Mouse (Mus musculus) lung, postnatal 0 days (tissue): ENCODE data around the gene Kiss1.
A peak's percentile ranks its signal among the peaks of the same experiment; 100 is the strongest.

Source experiments
- CTCF ChIP-seq: IDR thresholded peaks from 2 replicates; pipeline ENCODE4 v1.5.1; 2016; ENCODE audit warnings: antibody characterized with exemption, mild to moderate bottlenecking
- EP300 ChIP-seq: IDR thresholded peaks from 2 replicates; pipeline ENCODE4 v1.6.1; 2016; ENCODE audit warnings: antibody characterized with exemption, mild to moderate bottlenecking, control low read depth

DNA sequence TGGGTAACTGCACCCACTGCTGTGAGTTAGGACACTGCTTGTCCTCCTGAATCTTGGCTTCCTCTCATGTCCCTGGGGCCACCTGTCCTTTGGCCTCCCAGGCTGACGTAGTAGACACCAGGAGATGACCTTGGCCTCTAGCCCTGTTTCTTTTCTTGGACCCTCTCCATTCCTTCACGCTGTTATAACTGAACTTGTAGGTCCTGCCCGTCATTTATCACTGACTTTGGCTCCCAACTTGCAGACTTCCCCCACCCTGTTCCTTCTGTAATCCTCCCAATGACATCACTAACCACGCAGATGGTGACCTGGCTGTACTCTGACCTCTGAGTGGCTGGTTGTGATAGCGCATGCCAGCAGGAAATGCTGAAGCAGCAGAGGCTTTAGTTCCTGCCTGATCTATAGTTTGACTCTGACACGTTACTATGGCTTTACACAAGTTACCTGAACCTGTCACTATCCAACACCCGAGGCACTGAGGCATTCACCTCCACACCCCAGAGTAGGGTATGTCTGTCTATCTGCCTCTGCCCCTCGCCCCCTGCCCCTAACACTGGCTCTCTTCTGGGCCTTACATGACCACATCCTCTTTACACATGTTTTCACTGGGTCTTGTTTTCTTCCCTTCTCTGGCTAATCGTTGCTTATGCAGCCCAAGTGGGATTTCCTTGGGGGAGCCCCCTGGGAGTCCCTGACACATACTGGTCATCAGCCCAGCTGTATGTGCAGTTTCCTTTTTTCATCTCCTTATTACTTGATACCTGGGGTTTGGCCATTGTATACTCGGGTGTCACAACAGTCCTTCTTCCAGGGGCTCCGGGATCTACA is 26.2 kb downstream of the Kiss1 start:
- TF ChIP-seq CTCF (no peak), EP300 (peak; percentile 41; the same call in 1 of the 2 replicates)
